Mouse (Mus musculus) frontal cortex, postnatal 25 days (tissue): ENCODE results near the gene Vmn2r-ps159.
"Not testable (repeated sequence)": the region's sequence is repeated elsewhere in the genome, so short reads cannot be mapped to it uniquely, and the experiment has no call there.

ENCODE experiments used
- DNase-seq, 2 experiments: peaks; one replicate each; pipeline ENCODE4 v3.0.0; 2022; ENCODE audit warnings: low spot score in 2 of 2

Gene Vmn2r-ps159

DNA sequence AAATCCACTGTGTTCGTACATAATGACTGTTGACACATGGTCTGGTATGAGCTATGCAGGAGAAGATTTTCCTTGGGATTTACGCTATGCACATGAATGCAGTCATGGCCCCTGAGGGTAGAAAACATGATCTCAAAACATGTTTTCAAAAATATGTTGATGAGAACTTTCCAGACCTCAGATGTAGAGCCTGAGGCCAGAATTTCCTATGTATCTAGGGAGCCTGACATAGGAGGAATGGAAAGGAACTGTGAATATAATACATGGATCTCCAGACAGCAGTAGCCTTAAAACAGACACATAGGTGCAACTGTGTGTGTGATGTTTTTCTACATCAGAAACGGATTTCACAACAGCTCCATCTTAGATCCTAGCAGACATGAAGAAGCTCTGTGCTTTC, at the start of gene Vmn2r-ps159:
TSS of gene Vmn2r-ps159 (plus strand) at position 301 of the 400 bp plus-strand sequence.
- DNase-seq = not testable (repeated sequence)

DNA sequence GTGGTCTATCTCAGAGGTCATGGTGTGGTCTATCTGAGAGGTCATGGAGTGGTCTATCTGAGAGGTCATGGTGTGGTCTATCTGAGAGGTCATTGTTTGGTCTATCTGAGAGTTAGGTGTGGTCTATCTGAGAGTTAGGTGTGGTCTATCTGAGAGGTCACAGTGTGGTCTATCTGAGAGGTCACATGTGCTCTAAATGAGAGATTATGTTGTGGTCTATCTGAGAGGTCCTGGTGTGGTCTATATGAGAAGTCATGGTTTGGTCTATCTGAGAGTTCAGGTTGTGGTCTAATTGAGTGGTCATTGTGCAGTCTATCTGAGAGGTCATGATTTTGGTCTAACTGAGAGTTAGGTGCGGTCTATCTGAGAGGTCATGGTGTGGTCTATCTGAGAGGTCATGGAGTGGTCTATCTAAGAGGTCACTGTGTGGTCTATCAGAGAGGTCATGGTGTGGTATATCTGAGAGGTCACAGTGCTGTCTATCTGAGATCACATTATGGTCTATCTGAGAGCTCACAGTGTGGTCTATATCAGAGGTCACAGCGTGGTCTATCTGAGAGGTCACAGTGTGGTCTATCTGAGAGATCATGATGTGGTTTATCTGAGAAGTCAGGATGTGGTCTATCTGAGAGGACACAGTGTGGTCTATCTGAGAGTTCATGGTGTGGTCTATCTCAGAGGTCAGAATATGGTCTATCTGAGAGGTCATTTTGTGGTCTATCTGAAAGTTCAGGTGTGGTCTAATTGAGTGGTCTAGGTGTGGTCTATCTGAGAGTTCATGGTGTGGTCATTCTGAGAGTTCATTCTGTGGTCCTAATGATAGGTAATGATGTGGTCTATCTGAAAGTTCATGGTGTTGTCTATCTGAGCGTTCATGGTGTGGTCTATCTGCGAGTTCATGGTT, 10.9 kb downstream of the Vmn2r-ps159 start:
- not testable (repeated sequence) for DNase-seq

DNA sequence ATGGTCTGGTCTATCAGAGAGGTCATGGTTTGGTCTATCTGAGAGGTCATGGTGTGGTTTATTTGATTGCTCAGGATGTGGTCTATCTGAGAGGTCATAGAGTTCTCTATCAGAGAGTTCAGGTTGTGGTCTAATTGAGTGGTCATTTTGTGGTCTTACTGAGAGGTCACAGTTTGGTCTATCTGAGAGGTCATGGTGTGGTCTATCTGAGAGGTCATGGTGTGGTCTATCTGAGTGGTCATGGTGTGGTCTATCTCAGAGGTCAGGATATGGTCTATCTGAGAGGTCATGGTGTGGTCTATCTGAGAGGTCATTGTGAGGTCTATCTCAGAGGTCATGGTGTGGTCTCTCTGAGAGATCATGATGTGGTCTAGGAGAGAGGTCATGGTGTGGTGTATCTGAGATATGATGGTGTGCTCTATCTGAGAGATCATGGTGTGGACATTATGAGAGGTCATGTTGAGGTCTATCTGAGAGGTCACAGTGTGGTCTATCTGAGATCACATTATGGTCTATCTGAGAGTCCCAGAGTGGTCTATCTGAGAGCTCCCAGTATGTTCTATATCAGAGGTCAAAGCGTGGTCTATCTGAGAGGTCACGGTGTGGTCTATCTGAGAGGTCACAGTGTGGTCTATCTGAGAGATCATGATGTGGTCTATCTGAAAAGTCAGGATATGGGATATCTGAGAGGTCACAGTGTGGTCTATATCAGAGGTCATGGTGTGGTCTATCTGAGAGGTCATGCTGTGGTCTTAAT, 11.8 kb downstream of the Vmn2r-ps159 start:
- no peak for DNase-seq

- no peak for DNase-seq
These were observed 12.4 kb downstream of the Vmn2r-ps159 start for GRCm38 (mm10) chr4:156343332-156343731.

DNA sequence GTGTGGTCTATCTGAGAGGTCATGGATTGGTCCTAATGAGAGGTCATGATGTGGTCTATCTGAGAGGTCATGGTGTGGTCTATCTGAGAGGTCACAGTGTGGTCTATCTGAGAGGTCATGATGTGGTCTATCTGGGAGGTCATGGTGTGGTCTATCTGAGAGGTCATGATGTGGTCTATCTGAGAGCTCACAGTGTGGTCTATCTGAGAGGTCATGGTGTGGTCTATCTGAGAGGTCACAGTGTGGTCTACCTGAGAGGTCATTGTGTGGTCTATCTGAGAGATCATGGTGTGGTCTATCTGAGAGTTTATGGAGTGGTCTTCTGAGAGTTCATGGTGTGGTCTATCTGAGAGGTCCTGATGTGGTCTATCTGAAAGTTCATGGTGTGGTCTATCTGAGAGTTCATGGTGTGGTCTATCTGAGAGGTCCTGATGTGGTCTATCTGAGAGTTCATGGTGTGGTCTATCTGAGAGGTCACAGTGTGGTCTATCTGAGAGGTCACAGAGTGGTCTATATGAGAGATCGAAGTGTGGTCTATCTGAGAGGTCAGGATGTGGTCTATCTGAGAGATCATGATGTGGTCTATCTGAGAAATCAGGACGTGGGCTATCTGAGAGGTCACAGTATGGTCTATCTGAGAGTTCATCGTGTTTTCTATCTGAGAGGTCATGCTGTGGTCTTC, 26.0 kb downstream of the Vmn2r-ps159 start:
- not testable (repeated sequence) for DNase-seq
